ENCODE assay signal across 3 mouse cellular contexts in the genomic region with DNA sequence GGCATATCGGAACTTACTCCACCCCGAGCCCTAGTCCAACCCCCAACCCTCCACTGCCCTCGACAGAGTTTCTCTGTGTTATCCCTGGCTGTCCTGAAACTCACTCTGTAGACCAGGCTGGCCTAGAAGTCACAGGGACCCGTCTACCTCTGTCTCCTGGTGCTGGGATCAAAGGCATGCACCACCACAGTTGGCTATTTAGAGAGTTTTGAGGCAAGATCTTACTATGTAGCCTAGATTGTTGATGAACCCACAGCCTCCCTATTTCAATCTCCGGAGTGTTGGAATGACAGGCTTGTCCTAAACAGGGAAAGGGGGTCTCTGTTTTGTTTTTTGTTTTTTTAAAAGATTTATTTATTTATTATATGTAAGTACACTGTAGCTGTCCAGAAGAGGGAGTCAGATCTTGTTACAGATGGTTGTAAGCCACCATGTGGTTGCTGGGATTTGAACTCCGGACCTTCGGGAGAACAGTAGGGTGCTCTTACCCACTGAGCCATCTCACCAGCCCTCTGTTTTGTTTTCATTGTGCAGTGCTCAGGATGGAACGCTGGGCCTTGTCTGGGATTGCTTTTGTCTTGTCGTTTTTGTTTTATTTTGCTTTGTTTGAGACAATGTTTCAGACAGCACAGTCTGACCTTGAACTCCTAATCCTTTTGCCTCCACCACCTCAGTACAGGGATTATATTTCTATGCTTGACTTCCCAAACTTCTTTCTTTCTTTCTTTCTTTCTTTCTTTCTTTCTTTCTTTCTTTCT. TPM values are rescaled to one million over a fixed set of nuclear protein-coding genes. Genes with fewer than 3 reads are reported as not detected.
"Had no signal": no experiment of that assay in that cellular context is flagged by ENCODE, and none has a peak within 500 bp of the region (broad histone marks: within the 10 kb centered on the region; RNA-seq: fewer than 3 reads in every experiment).

No protein-coding gene starts in this region.

RNA-seq across cellular contexts. Expression of a gene that starts 4.8 kb away (rescaled TPM):
- total RNA-seq: neutrophil, adult 5-6 weeks had no signal
- polyA plus RNA-seq: neural tube, embryonic 14.5 days; neural tube, embryonic 15.5 days had no signal

RNA-seq across cellular contexts. Expression of a gene that starts 19.0 kb away (rescaled TPM):
- total RNA-seq: neutrophil, adult 5-6 weeks had no signal
